Mouse (Mus musculus): Measurements from ENCODE around the gene Crispld2.

GRCm38 (mm10) chr8:120072259-120072658, 80.0 kb downstream of the Crispld2 start:
- TF ChIP-seq POLR2A (IDR thresholded peaks at IDR 0.05; ENCODE audit: low read depth, low read length) = no peak
- TF ChIP-seq CTCF (conservative IDR thresholded peaks at IDR 0.05; ENCODE audit: insufficient read depth, insufficient read length, low read depth, low read length) = no peak

Measured in kidney, adult 2 months (tissue).